Mouse (Mus musculus): ENCODE measurements around the gene Mettl9. TPM values are rescaled to one million over a fixed set of nuclear protein-coding genes. Genes with fewer than 3 reads are reported as not detected.

Mettl9 gene
- total RNA-seq (2012; rRNA removed) (21.7 and 25.8 TPM in 2 replicates), total RNA-seq (2014; rRNA removed) (75.0 and 82.4 TPM in 2 replicates), polyA plus RNA-seq (2012; ENCODE audit: insufficient read length, low read depth) (42.0 and 44.3 TPM in 2 replicates)

DNA sequence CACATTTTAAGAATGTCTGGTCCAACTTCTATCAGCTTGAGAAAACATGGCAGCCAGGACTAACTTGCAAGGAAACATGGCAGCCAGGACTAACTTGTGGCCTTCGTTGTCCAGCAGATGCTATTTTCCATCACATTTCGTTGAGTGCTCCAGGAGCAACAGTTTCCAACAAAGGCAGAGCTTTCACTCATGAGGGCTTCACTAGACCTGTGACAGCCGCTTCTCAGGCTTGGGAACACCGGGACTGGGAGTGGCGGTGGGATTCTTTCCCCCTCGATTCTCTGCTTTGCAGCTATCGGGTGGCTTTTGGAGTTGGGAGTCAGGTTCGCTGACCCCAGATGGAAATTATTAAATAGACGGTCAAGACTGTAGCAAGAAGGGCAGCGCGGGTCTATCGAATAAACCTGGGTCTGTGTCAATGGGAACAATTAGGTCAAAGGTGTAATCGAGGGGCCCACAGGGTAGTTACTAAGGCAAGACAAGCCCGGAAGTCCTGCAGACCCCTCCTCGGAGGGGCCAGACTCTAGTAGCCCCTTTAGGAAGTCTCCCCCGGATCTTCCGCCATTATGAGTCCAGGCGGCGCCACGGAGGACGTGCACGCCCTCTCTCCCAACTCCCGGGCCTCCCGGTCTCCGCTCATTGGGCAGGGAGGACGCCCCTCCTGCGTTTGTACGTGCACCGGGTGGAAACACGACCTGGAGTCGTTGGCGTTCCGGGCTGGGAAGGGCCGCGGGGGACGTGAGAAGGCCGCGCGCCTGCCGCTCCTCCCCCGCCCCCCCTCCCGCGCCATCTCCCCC is at the start of gene Mettl9:
Gene Mettl9 (plus strand): TSS at position 590 of the 797 bp plus-strand sequence.
- dilution Hi-C loops (cut with MboI; ENCODE audit: extremely low pct_ligation_motif_present, extremely low pct_unique_long_range_greater_than_20kb, low sequenced_read_pairs): no loop called here

DNA sequence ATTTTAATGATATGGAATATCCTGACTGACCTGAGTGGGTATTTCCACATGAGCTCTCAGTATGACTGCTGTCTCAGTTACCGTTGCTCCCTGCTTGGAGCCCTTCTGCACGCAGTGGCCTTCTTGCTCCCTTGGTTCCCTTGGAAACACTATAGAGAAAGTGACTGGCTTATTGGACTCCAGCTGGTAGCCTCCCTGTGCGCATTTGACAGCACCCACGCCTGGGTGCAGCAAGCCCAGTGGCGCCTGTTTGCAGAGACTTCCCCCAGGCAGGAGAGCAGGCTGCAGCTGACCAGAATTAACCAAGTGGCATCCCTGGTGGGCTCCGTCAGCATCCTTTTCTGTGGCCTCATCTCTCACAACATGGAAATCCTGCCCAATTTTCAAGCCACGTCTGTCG is 43.1 kb upstream of the Mettl9 start:
- no peaks in the 10 kb centered on the region for H3K9me3 ChIP-seq (replicated peaks; ENCODE audit: low read length)
- H3K27me3 ChIP-seq (replicated peaks): no peaks in the 10 kb centered on the region
- DNase-seq (ENCODE audit: extremely low read depth): no peak
- no peak for TF ChIP-seq TCF12 (IDR thresholded peaks at IDR 0.05; ENCODE audit: low read depth, low read length)
- TF ChIP-seq ELF1 (IDR thresholded peaks at IDR 0.05; ENCODE audit: low read depth, low read length): no peak
- no peak for TF ChIP-seq EP300 (IDR thresholded peaks at IDR 0.05; ENCODE audit: low read length)
- TF ChIP-seq RCOR1 (conservative IDR thresholded peaks at IDR 0.05; ENCODE audit: low read depth, low read length): no peak
- no peak for TF ChIP-seq NRF1 (IDR thresholded peaks at IDR 0.05; ENCODE audit: low read depth, low read length)
- no peak for TF ChIP-seq MAX (IDR thresholded peaks at IDR 0.05; ENCODE audit: low read length)
- TF ChIP-seq BHLHE40 (IDR thresholded peaks at IDR 0.05; ENCODE audit: low read depth, low read length): no peak
- no peak for TF ChIP-seq SIN3A (IDR thresholded peaks at IDR 0.05; ENCODE audit: low read length)
- no peak for TF ChIP-seq ZMIZ1 (IDR thresholded peaks at IDR 0.05; ENCODE audit: low read depth, low read length)
- TF ChIP-seq CHD1 (IDR thresholded peaks at IDR 0.05; ENCODE audit: low read depth, low read length): no peak
- TF ChIP-seq CHD2 (IDR thresholded peaks at IDR 0.05; ENCODE audit: low read length): no peak
- no peak for TF ChIP-seq CTCF (conservative IDR thresholded peaks at IDR 0.05 in 1 of 2, IDR thresholded peaks at IDR 0.05 in 1 of 2; ENCODE audit: low read depth in 2 of 2, low read length in 2 of 2)
- TF ChIP-seq E2F4 (IDR thresholded peaks at IDR 0.05; ENCODE audit: insufficient replicate concordance, low read depth, low read length): no peak
- TF ChIP-seq KAT2A (IDR thresholded peaks at IDR 0.05; ENCODE audit: insufficient replicate concordance, low read length): no peak
- no peak for TF ChIP-seq ETS1 (conservative IDR thresholded peaks at IDR 0.05; ENCODE audit: low read depth, low read length)
- TF ChIP-seq TBP (conservative IDR thresholded peaks at IDR 0.05; ENCODE audit: low read depth, low read length): no peak
- no peaks in the 10 kb centered on the region for H3K4me1 ChIP-seq (ENCODE audit: control insufficient read depth in 1 of 2, insufficient read depth in 2 of 2)
- H3K36me3 ChIP-seq (replicated peaks in 1 of 2; ENCODE audit: control insufficient read depth in 1 of 2, insufficient read depth in 1 of 2, low read length in 1 of 2): no peaks in the 10 kb centered on the region
- in situ Hi-C loops (cut with MboI; ENCODE audit: low pct_ligation_motif_present, low pct_unique_long_range_greater_than_20kb, low sequenced_read_pairs): no loop called here
- no peak overlapping the region for H3K27ac ChIP-seq (ENCODE audit: insufficient read depth, low read depth)
- H3K79me2 ChIP-seq (replicated peaks; ENCODE audit: control insufficient read depth, extremely low read depth, insufficient read depth, poor library complexity, severe bottlenecking): no peaks in the 10 kb centered on the region
- dilution Hi-C loops (cut with MboI; ENCODE audit: extremely low pct_ligation_motif_present, extremely low pct_unique_long_range_greater_than_20kb, low sequenced_read_pairs): no loop called here
- H3K4me3 ChIP-seq (replicated peaks in 1 of 3; ENCODE audit: low read depth in 2 of 3, low read length in 2 of 3, poor library complexity in 1 of 3): no peak overlapping the region
- H3K9ac ChIP-seq (ENCODE audit: insufficient read depth, low read depth): no peak overlapping the region
- H3K4me2 ChIP-seq (ENCODE audit: insufficient read depth, low read depth, poor library complexity, severe bottlenecking): no peak overlapping the region

More for the DNA sequence above, at the start of gene Mettl9:
- in situ Hi-C loops (cut with MboI; ENCODE audit: low pct_ligation_motif_present, low pct_unique_long_range_greater_than_20kb, low sequenced_read_pairs): loop anchor here (10.0 kb wide), 2 partner anchors 49 to 199 kb away; partner anchors contain the start of genes Cdr2 and Mfsd13b
- H3K27me3 ChIP-seq (replicated peaks): peaks cover 2% of the 10 kb centered on the region
- H3K9ac ChIP-seq (ENCODE audit: insufficient read depth, low read depth): peak within 1 kb of the TSS; percentile 96
- H3K4me3 ChIP-seq (replicated peaks in 1 of 3; ENCODE audit: low read depth in 2 of 3, low read length in 2 of 3, poor library complexity in 1 of 3): peak within 1 kb of the TSS; percentile 93 to 99 (median 97)
- peaks cover 27% of the 10 kb centered on the region for H3K79me2 ChIP-seq (replicated peaks; ENCODE audit: control insufficient read depth, extremely low read depth, insufficient read depth, poor library complexity, severe bottlenecking)
- no peaks in the 10 kb centered on the region for H3K9me3 ChIP-seq (replicated peaks; ENCODE audit: low read length)
- DNase-seq (ENCODE audit: extremely low read depth): peak; percentile 94
- peak within 1 kb of the TSS; percentile 96 for H3K4me2 ChIP-seq (ENCODE audit: insufficient read depth, low read depth, poor library complexity, severe bottlenecking)
- peaks cover 0 to 5% of the 10 kb centered on the region in 2 experiments for H3K36me3 ChIP-seq (replicated peaks in 1 of 2; ENCODE audit: control insufficient read depth in 1 of 2, insufficient read depth in 1 of 2, low read length in 1 of 2)
- H3K4me1 ChIP-seq (ENCODE audit: control insufficient read depth in 1 of 2, insufficient read depth in 2 of 2): peaks cover 4 to 21% of the 10 kb centered on the region in 2 experiments; a peak in 3 of 4 replicates
- peak within 1 kb of the TSS; percentile 61 for H3K27ac ChIP-seq (ENCODE audit: insufficient read depth, low read depth)
- no peak for TF ChIP-seq ZC3H11A (IDR thresholded peaks at IDR 0.05; ENCODE audit: low read depth, low read length)
- peak; percentile 48; the same call in 1 of the 2 replicates for TF ChIP-seq E2F4 (IDR thresholded peaks at IDR 0.05; ENCODE audit: insufficient replicate concordance, low read depth, low read length)
- TF ChIP-seq SIN3A (IDR thresholded peaks at IDR 0.05; ENCODE audit: low read length): peak; percentile 76
- peak; percentile 51 for TF ChIP-seq NRF1 (IDR thresholded peaks at IDR 0.05; ENCODE audit: low read depth, low read length)
- peak; percentile 86 for TF ChIP-seq MXI1 (IDR thresholded peaks at IDR 0.05; ENCODE audit: low read depth, low read length)
- peak; percentile 93 for TF ChIP-seq TCF12 (IDR thresholded peaks at IDR 0.05; ENCODE audit: low read depth, low read length)
- peak; percentile 89 for TF ChIP-seq NELFE (IDR thresholded peaks at IDR 0.05; ENCODE audit: low read depth, low read length)
- TF ChIP-seq RCOR1 (conservative IDR thresholded peaks at IDR 0.05; ENCODE audit: low read depth, low read length): no peak
- peak; percentile 68; the same call in 1 of the 2 replicates for TF ChIP-seq MAX (IDR thresholded peaks at IDR 0.05; ENCODE audit: low read length)
- TF ChIP-seq ZNF384 (IDR thresholded peaks at IDR 0.05; ENCODE audit: low read depth, low read length): no peak
- TF ChIP-seq MYC (IDR thresholded peaks at IDR 0.05; ENCODE audit: low read depth, low read length): peak; percentile 46; the same call in 1 of the 2 replicates
- TF ChIP-seq CHD2 (IDR thresholded peaks at IDR 0.05; ENCODE audit: low read length): peak; percentile 81
- TF ChIP-seq RAD21 (IDR thresholded peaks at IDR 0.05; ENCODE audit: low read depth, low read length): no peak
- TF ChIP-seq HCFC1 (IDR thresholded peaks at IDR 0.05; ENCODE audit: low read depth, low read length): peak; percentile 92
- TF ChIP-seq ELF1 (IDR thresholded peaks at IDR 0.05; ENCODE audit: low read depth, low read length): peak; percentile 83
- no peak for TF ChIP-seq POLR2AphosphoS2 (IDR thresholded peaks at IDR 0.05; ENCODE audit: low read depth, low read length)
- peak; percentile 83 for TF ChIP-seq IRF4 (IDR thresholded peaks at IDR 0.05; ENCODE audit: low read depth, low read length)
- no peak for TF ChIP-seq JUN (IDR thresholded peaks at IDR 0.05; ENCODE audit: insufficient read depth, low read depth, low read length)
- TF ChIP-seq POLR2A (IDR thresholded peaks at IDR 0.05; ENCODE audit: low read depth, low read length): peak; percentile 93
- TF ChIP-seq TBP (conservative IDR thresholded peaks at IDR 0.05; ENCODE audit: low read depth, low read length): peak; percentile 74
- peak; percentile 12; the same call in 1 of the 2 replicates for TF ChIP-seq GABPA (IDR thresholded peaks at IDR 0.05; ENCODE audit: insufficient replicate concordance, low read depth, low read length)
- TF ChIP-seq BHLHE40 (IDR thresholded peaks at IDR 0.05; ENCODE audit: low read depth, low read length): peak; percentile 42; the same call in 1 of the 2 replicates
- TF ChIP-seq USF2 (conservative IDR thresholded peaks at IDR 0.05; ENCODE audit: low read depth, low read length): no peak
- TF ChIP-seq MEF2A (IDR thresholded peaks at IDR 0.05; ENCODE audit: borderline replicate concordance, low read depth, low read length): peak; percentile 80
- TF ChIP-seq ETS1 (conservative IDR thresholded peaks at IDR 0.05; ENCODE audit: low read depth, low read length): 0 out of 2 replicates have a peak, but pooled peaks have one; percentile 22
- peak; percentile 98 for TF ChIP-seq MAZ (IDR thresholded peaks at IDR 0.05; ENCODE audit: low read depth, low read length)
- TF ChIP-seq JUND (conservative IDR thresholded peaks at IDR 0.05; ENCODE audit: low read depth, low read length): no peak
- peak; percentile 79 for TF ChIP-seq ZMIZ1 (IDR thresholded peaks at IDR 0.05; ENCODE audit: low read depth, low read length)
- peak; percentile 90; the same call in 1 of the 2 replicates for TF ChIP-seq KAT2A (IDR thresholded peaks at IDR 0.05; ENCODE audit: insufficient replicate concordance, low read length)
